Mouse (Mus musculus) embryo, embryonic 10 days (tissue): ENCODE measurements at regions not wholly inside any gene's neighbourhood (a gene's known extent, or its start where the extent isn't known, plus 50 kb on each side); places are given as distances from the start of the nearest gene placed in this dataset.

ENCODE experiments used
- DNase-seq: peaks from one replicate; pipeline ENCODE4 v3.0.0-alpha.2; 2015; ENCODE audit warnings: low spot score

DNA sequence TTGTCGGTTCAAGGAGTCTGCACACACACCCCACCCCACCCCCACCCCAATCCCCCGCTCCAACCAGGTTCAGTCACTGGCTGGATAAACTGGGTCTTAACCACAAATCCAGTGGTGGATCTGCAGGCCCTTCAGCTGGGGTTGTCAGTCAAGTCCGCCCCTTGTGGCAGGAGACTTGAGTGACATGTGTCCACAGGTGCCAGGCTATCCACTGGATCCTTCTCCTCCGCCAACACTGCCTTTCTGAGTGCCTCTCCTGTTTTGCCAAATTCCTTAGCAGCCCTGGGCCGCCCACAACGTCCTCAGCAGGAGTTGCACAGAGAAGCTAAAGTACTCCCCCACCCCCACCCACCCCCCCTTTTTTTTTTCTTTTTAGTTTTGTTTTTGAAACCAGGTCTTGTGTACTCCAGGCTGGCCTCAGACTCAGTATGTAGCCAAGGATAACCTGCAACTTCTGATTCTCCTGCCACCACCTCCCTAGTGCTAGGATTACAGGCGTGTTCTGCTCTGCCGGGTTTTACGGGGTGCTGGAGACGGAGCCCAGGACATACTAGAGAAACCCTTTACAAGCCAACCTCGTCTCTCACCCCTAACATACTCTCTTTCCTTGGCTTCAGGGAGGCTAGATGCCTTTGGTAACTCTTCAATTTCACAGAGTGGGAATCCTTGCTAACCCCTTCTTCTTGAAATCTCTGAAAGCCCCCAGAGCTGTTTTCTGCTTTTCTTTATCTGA is 57.2 kb upstream of the Zfp280d start:
- DNase-seq: no peak

DNA sequence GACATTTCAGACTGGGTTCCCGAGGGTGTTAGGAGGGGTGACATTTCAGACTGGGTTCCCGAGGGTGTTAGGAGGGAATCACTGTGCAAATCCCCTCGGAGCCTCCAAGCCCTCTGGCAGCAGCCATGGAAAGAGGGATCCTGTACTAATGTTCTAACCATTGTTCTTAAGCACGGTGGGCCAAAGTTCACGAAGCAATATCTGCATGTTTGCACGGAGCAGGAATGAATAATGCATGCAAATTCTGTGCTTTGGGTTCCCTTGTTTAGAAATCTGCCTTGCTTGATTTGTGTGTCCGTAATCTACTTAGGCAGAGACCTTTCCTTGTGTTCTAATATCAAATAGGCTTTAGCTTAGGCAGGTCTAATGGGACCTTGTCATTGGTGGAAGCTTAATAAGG is 55.9 kb upstream of the Zfp280d start:
- DNase-seq: no peak

DNA sequence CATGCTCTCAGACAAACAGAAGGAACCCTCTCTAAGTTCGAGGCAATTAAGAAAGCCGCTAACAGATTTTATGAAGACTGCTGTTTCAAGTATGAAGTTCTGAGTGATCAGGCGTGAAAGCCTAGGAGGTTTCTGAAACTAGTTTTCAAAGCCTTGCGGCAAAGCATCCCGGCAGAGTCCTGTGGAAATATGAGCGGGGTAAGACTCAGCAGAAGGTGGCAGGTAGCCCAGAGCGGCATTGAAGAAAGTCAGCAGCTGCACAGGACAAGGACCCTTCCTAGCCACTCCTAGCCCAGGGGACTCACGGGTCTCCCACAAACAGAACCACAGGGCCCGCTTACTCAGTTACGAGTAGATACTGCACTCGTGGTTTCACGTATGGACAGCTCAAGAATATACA is 54.8 kb upstream of the Zfp280d start:
- DNase-seq: no peak

DNA sequence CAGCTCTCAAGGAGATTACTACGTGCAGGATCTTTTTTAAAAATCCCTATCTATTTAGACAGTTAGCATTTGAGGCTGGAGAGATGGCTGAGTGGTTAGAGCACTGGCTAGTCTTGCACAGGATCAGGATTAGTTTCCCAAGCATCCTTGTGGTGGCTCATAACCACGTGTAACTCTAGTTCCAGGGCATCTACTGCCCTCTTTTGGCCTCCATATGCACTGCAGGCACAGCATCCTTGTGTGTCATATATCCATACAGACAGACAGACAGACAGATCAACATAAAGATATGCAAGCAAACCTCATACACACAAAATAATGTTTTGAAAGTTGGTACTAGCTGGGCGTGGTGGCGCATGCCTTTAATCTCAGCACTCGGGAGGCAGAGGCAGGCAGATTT is 53.3 kb upstream of the Zfp280d start:
- no peak for DNase-seq
